Mouse (Mus musculus): Measurements from ENCODE around the gene Atxn7.

Gene Atxn7

GRCm38 (mm10) chr14:14065142-14065498, 103.9 kb downstream of the Atxn7 start:
- no peak for DNase-seq

GRCm38 (mm10) chr14:14066241-14066640, 105.0 kb downstream of the Atxn7 start:
- DNase-seq = no peak

- peak; percentile 46 for DNase-seq
Measured at GRCm38 (mm10) chr14:14067648-14068472, 106.6 kb downstream of the Atxn7 start.

- DNase-seq = no peak
Measured at GRCm38 (mm10) chr14:14068553-14068952, 107.3 kb downstream of the Atxn7 start.

GRCm38 (mm10) chr14:14070541-14071315, 109.5 kb downstream of the Atxn7 start:
- no peak for DNase-seq

- DNase-seq = no peak
Measured at GRCm38 (mm10) chr14:14071456-14071855, 110.2 kb downstream of the Atxn7 start.

- DNase-seq = no peak
Measured at GRCm38 (mm10) chr14:14080604-14081194, 119.5 kb downstream of the Atxn7 start.

- DNase-seq = no peak
Measured at GRCm38 (mm10) chr14:14083811-14084210, 122.6 kb downstream of the Atxn7 start.

- no peak for DNase-seq
Measured at GRCm38 (mm10) chr14:14086711-14087263, 125.5 kb downstream of the Atxn7 start.

- no peak for DNase-seq
Measured at GRCm38 (mm10) chr14:14087348-14087747, 126.1 kb downstream of the Atxn7 start.

GRCm38 (mm10) chr14:14088016-14088791, 127.0 kb downstream of the Atxn7 start:
- DNase-seq = no peak

- DNase-seq = no peak
Measured at GRCm38 (mm10) chr14:14090571-14090970, 129.3 kb downstream of the Atxn7 start.

- DNase-seq = peak; percentile 85
Measured at GRCm38 (mm10) chr14:14098330-14098980, 137.2 kb downstream of the Atxn7 start.

- DNase-seq = no peak
Measured at GRCm38 (mm10) chr14:14100773-14101280, 139.6 kb downstream of the Atxn7 start.

GRCm38 (mm10) chr14:14101296-14101695, 140.1 kb downstream of the Atxn7 start:
- no peak for DNase-seq

GRCm38 (mm10) chr14:14104213-14104929, 143.1 kb downstream of the Atxn7 start:
- DNase-seq = no peak

GRCm38 (mm10) chr14:14104930-14105318, 143.7 kb downstream of the Atxn7 start:
- DNase-seq = no peak

- DNase-seq = no peak
Measured at GRCm38 (mm10) chr14:14110710-14111109, 149.5 kb downstream of the Atxn7 start.

GRCm38 (mm10) chr14:14120230-14121096, 159.2 kb downstream of the Atxn7 start, which contains the start of gene Psmd6:
Psmd6 (minus strand) TSS chr14:14120984.
- DNase-seq = peak; percentile 83
